ENCODE assay signal across 20 mouse cellular contexts in genomic region chr4:110029446-110029845, GRCm38 (mm10). TPM values are rescaled to one million over a fixed set of nuclear protein-coding genes. Genes with fewer than 3 reads are reported as not detected.
DNase-seq lines count a peak whose midpoint lies in the region; ATAC-seq and TF ChIP-seq lines count a peak whose summit lies in the region.
"Had no signal": no experiment of that assay in that cellular context is flagged by ENCODE, and none has a peak within 500 bp of the region (broad histone marks: within the 10 kb centered on the region; RNA-seq: fewer than 3 reads in every experiment).

No protein-coding gene starts in this region.

- peaks cover 3% of the 10 kb centered on the region; the same call in 1 of the 2 replicates for H3K4me1 ChIP-seq in forebrain, embryonic 10.5 days
- no peaks in the 10 kb centered on the region for H3K4me1 ChIP-seq in forebrain, embryonic 14.5 days (ENCODE audit: control insufficient read depth, insufficient read depth, low read length)
- H3K4me1 ChIP-seq in heart, embryonic 10.5 days = no peaks in the 10 kb centered on the region
- no peaks in the 10 kb centered on the region for H3K4me1 ChIP-seq in liver, postnatal 0 days (ENCODE audit: insufficient read depth)
- no peaks in the 10 kb centered on the region for H3K4me1 ChIP-seq in liver, embryonic 11.5 days (replicated peaks; ENCODE audit: control insufficient read depth, insufficient read depth, low read length)
- H3K4me1 ChIP-seq: embryonic facial prominence, embryonic 10.5 days; embryonic facial prominence, embryonic 13.5 days; heart, embryonic 12.5 days; heart, embryonic 15.5 days; hindbrain, embryonic 12.5 days; hindbrain, embryonic 15.5 days had no signal

- H3K36me3 ChIP-seq in forebrain, embryonic 10.5 days (replicated peaks) = no peaks in the 10 kb centered on the region
- H3K36me3 ChIP-seq in forebrain, embryonic 14.5 days (ENCODE audit: control insufficient read depth, insufficient read depth, low read length) = no peaks in the 10 kb centered on the region
- H3K36me3 ChIP-seq in heart, embryonic 10.5 days = no peaks in the 10 kb centered on the region
- no peaks in the 10 kb centered on the region for H3K36me3 ChIP-seq in liver, postnatal 0 days (replicated peaks; ENCODE audit: insufficient read depth, low read length)
- no peaks in the 10 kb centered on the region for H3K36me3 ChIP-seq in liver, embryonic 11.5 days (ENCODE audit: control insufficient read depth, insufficient read depth, low read length)
- H3K36me3 ChIP-seq: embryonic facial prominence, embryonic 10.5 days; embryonic facial prominence, embryonic 13.5 days; G1E; heart, embryonic 12.5 days; heart, embryonic 15.5 days; hindbrain, embryonic 12.5 days; hindbrain, embryonic 15.5 days had no signal

- H3K4me3 ChIP-seq in forebrain, embryonic 10.5 days = no peak overlapping the region
- no peak overlapping the region for H3K4me3 ChIP-seq in forebrain, embryonic 14.5 days (ENCODE audit: low read depth, low read length)
- H3K4me3 ChIP-seq in heart, embryonic 10.5 days = no peak overlapping the region
- H3K4me3 ChIP-seq in liver, postnatal 0 days (ENCODE audit: low read depth, low read length) = no peak overlapping the region
- no peak overlapping the region for H3K4me3 ChIP-seq in liver, embryonic 11.5 days (ENCODE audit: low read depth, low read length)
- H3K4me3 ChIP-seq: embryonic facial prominence, embryonic 10.5 days; embryonic facial prominence, embryonic 13.5 days; erythroblast, embryonic 14.5 days; heart, embryonic 12.5 days; heart, embryonic 15.5 days; hindbrain, embryonic 12.5 days; hindbrain, embryonic 15.5 days had no signal

- WGBS in forebrain, embryonic 10.5 days = 80% methylated on average over 1 of the region's 1 CpGs
- 85% methylated on average over 1 of the region's 1 CpGs for WGBS in forebrain, embryonic 14.5 days
- 87% methylated on average over 1 of the region's 1 CpGs for WGBS in heart, embryonic 10.5 days
- WGBS in liver, postnatal 0 days (ENCODE audit: insufficient replicate concordance) = 53% methylated on average over 1 of the region's 1 CpGs
- 71% methylated on average over 1 of the region's 1 CpGs for WGBS in liver, embryonic 11.5 days

- no peaks in the 10 kb centered on the region for H3K9me3 ChIP-seq in forebrain, embryonic 10.5 days
- no peaks in the 10 kb centered on the region for H3K9me3 ChIP-seq in forebrain, embryonic 14.5 days (replicated peaks; ENCODE audit: control insufficient read depth, low read length)
- no peaks in the 10 kb centered on the region for H3K9me3 ChIP-seq in heart, embryonic 10.5 days
- H3K9me3 ChIP-seq in liver, postnatal 0 days (ENCODE audit: low read length) = no peaks in the 10 kb centered on the region
- no peaks in the 10 kb centered on the region for H3K9me3 ChIP-seq in liver, embryonic 11.5 days (ENCODE audit: control insufficient read depth, low read length)
- H3K9me3 ChIP-seq: embryonic facial prominence, embryonic 10.5 days; embryonic facial prominence, embryonic 13.5 days; G1E; heart, embryonic 15.5 days; hindbrain, embryonic 12.5 days; hindbrain, embryonic 15.5 days had no signal

- peak; percentile 12 for DNase-seq in forebrain, embryonic 10.5 days (ENCODE audit: extremely low spot score, low spot score)
- no peak for DNase-seq in forebrain, embryonic 14.5 days (ENCODE audit: low spot score)
- DNase-seq in heart, embryonic 10.5 days (ENCODE audit: low spot score) = peak; percentile 56
- DNase-seq in heart, postnatal 4 days = no peak
- DNase-seq in liver, postnatal 0 days = peak; percentile 4
- no peak for DNase-seq in liver, embryonic 11.5 days (ENCODE audit: low spot score)
- DNase-seq: gastrocnemius, postnatal 10 days; gastrocnemius, postnatal 36 days; kidney, adult 11 months had no signal

- no peak for TF ChIP-seq CTCF in liver, postnatal 0 days (IDR thresholded peaks at IDR 0.05; ENCODE audit: low read depth)

- no peak overlapping the region for H3K4me2 ChIP-seq in forebrain, embryonic 14.5 days (ENCODE audit: low read length)
- no peak overlapping the region for H3K4me2 ChIP-seq in liver, postnatal 0 days (ENCODE audit: low read depth, low read length)
- H3K4me2 ChIP-seq in liver, embryonic 11.5 days = no peak overlapping the region
- H3K4me2 ChIP-seq: embryonic facial prominence, embryonic 13.5 days; heart, embryonic 12.5 days; heart, embryonic 15.5 days; hindbrain, embryonic 12.5 days; hindbrain, embryonic 15.5 days had no signal

- no peak for TF ChIP-seq EP300 in liver, postnatal 0 days (IDR thresholded peaks at IDR 0.05; ENCODE audit: low read depth)

- H3K27me3 ChIP-seq in forebrain, embryonic 10.5 days (ENCODE audit: poor library complexity, severe bottlenecking) = peaks cover 13% of the 10 kb centered on the region
- H3K27me3 ChIP-seq in forebrain, embryonic 14.5 days (replicated peaks; ENCODE audit: control insufficient read depth, insufficient read depth, low read length) = no peaks in the 10 kb centered on the region; the same call in 1 of the 2 replicates
- peaks cover 9% of the 10 kb centered on the region; the same call in 1 of the 2 replicates for H3K27me3 ChIP-seq in heart, embryonic 10.5 days (ENCODE audit: insufficient read depth, poor library complexity, severe bottlenecking)
- no peaks in the 10 kb centered on the region for H3K27me3 ChIP-seq in liver, postnatal 0 days (ENCODE audit: insufficient read depth, low read length)
- H3K27me3 ChIP-seq in liver, embryonic 11.5 days (replicated peaks; ENCODE audit: control insufficient read depth, insufficient read depth, low read length) = 0 out of 2 replicates have a peak, but pooled peaks cover 3% of the 10 kb centered on the region
- H3K27me3 ChIP-seq: hindbrain, embryonic 12.5 days; hindbrain, embryonic 15.5 days had no signal

- no peak for ATAC-seq in forebrain, embryonic 14.5 days
- no peak for ATAC-seq in liver, postnatal 0 days
- no peak for ATAC-seq in liver, embryonic 11.5 days (replicated peaks; ENCODE audit: low FRiP score)
- ATAC-seq: Patski had no signal

- no peak overlapping the region for H3K27ac ChIP-seq in forebrain, embryonic 10.5 days
- H3K27ac ChIP-seq in forebrain, embryonic 14.5 days (ENCODE audit: low read depth, low read length) = no peak overlapping the region
- H3K27ac ChIP-seq in heart, embryonic 10.5 days = no peak overlapping the region
- no peak overlapping the region for H3K27ac ChIP-seq in liver, postnatal 0 days (ENCODE audit: low read depth)
- H3K27ac ChIP-seq in liver, embryonic 11.5 days (ENCODE audit: low read depth, low read length) = no peak overlapping the region
- H3K27ac ChIP-seq: embryonic facial prominence, embryonic 10.5 days; embryonic facial prominence, embryonic 13.5 days; heart, embryonic 15.5 days; hindbrain, embryonic 12.5 days; hindbrain, embryonic 15.5 days had no signal

- no peak overlapping the region for H3K9ac ChIP-seq in forebrain, embryonic 14.5 days (ENCODE audit: low read length)
- H3K9ac ChIP-seq in liver, postnatal 0 days (replicated peaks) = no peak overlapping the region
- H3K9ac ChIP-seq in liver, embryonic 11.5 days (ENCODE audit: low read depth, low read length) = no peak overlapping the region
- H3K9ac ChIP-seq: embryonic facial prominence, embryonic 13.5 days; heart, embryonic 12.5 days; heart, embryonic 15.5 days; hindbrain, embryonic 12.5 days; hindbrain, embryonic 15.5 days had no signal

RNA-seq across cellular contexts. Expression of gene Dmrta2, which starts 51.6 kb away (rescaled TPM):
- polyA plus RNA-seq in forebrain, embryonic 10.5 days (2016; fragmentation: Nextera tagmentation; extraction: Ambion mirVana) = 5.6 and 7.0 TPM in 2 replicates
- polyA plus RNA-seq in forebrain, embryonic 14.5 days (2014; fragmentation: Nextera tagmentation; extraction: Ambion mirVana) = 4.1 and 5.9 TPM in 2 replicates
- polyA plus RNA-seq in heart, embryonic 10.5 days (2016; fragmentation: Nextera tagmentation; extraction: Ambion mirVana) = 0.11 and 0.15 TPM in 2 replicates
- total RNA-seq in heart, postnatal 4 days (2021) = under 1 TPM; 0.41 to 0.55 TPM
- polyA plus RNA-seq in liver, postnatal 0 days (2015; fragmentation: Nextera tagmentation; extraction: Ambion mirVana) = not detected in 2 replicates
- polyA plus RNA-seq in liver, embryonic 11.5 days (2014; fragmentation: Nextera tagmentation; extraction: Ambion mirVana) = 0.07 TPM in 1 of 2 replicates, not detected in the other
- total RNA-seq: gastrocnemius, postnatal 36 days; granulocyte monocyte progenitor cell, adult 5-6 weeks had no signal
- polyA plus RNA-seq: heart, embryonic 15.5 days; inflammation-experienced regulatory T-cells, adult 6 months had no signal

Comparison
In these comparisons a context has a peak if more than half of its experiments do, and no peak if none do; other contexts are left out.
1. DNase-seq: peak in forebrain, embryonic 10.5 days (single experiment), heart, embryonic 10.5 days (single experiment) and liver, postnatal 0 days (single experiment); none in forebrain, embryonic 14.5 days (single experiment), heart, postnatal 4 days (single experiment) and liver, embryonic 11.5 days (single experiment).